ENCODE assay signal across 8 mouse cellular contexts in the genomic region with DNA sequence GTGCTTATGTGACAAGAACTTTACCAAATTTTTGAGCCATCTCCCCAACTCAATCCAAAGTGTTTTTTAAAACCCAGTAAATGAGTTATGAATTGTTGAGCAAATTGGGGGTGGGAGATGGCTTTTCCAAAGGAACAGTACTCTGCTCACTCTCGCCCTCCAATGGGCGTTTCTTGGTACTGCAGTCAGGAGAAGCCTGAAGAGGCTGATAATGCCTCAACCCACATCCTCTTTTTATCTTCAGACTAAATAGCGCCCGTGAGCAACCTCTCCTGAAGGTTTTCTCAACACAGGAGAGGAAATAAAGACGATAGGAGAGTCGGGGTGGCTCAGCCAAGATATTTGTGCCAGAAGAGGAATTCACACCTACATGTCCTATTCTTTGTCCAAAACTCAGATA. TPM values are rescaled to one million over a fixed set of nuclear protein-coding genes. Genes with fewer than 3 reads are reported as not detected.
DNase-seq lines count a peak whose midpoint lies in the region; ATAC-seq lines count a peak whose summit lies in the region.

No protein-coding gene starts in this region.

- H3K27me3 ChIP-seq in hindbrain, embryonic 11.5 days (ENCODE audit: control insufficient read depth, insufficient read depth, low read length), result no peaks in the 10 kb centered on the region
- no peaks in the 10 kb centered on the region for H3K27me3 ChIP-seq in hindbrain, embryonic 13.5 days

- WGBS in hindbrain, embryonic 11.5 days, result 29% methylated on average over 6 of the region's 6 CpGs
- 30% methylated on average over 6 of the region's 6 CpGs for WGBS in hindbrain, embryonic 13.5 days

- no peak overlapping the region for H3K27ac ChIP-seq in hindbrain, embryonic 11.5 days (ENCODE audit: low read depth, low read length)
- H3K27ac ChIP-seq in hindbrain, embryonic 13.5 days, result no peak overlapping the region

- ATAC-seq in hindbrain, embryonic 11.5 days (ENCODE audit: low FRiP score), result no peak
- ATAC-seq in hindbrain, embryonic 13.5 days (ENCODE audit: low FRiP score), result no peak
- peak; percentile 87 for ATAC-seq in granulocyte monocyte progenitor cell, adult 5-6 weeks (replicated peaks; ENCODE audit: poor library complexity, severe bottlenecking)
- ATAC-seq in neutrophil, adult 5-6 weeks (ENCODE audit: extremely low read depth, insufficient number of reproducible peaks, low FRiP score, poor library complexity, severe bottlenecking), result peak; percentile 71

- no peaks in the 10 kb centered on the region for H3K36me3 ChIP-seq in hindbrain, embryonic 11.5 days (ENCODE audit: control insufficient read depth, insufficient read depth, low read length)
- no peaks in the 10 kb centered on the region for H3K36me3 ChIP-seq in hindbrain, embryonic 13.5 days

- DNase-seq in hindbrain, embryonic 11.5 days (ENCODE audit: low spot score), result peak; percentile 50
- DNase-seq in urinary bladder, postnatal 14 days (ENCODE audit: low spot score), result peak; percentile 24
- DNase-seq in urinary bladder, postnatal 10 days (ENCODE audit: low spot score), result no peak
- no peak for DNase-seq in adrenal gland, postnatal 25 days
- DNase-seq in Muller cell, postnatal 12 days (ENCODE audit: inconsistent ontology term), result no peak

- no peaks in the 10 kb centered on the region for H3K9me3 ChIP-seq in hindbrain, embryonic 11.5 days (ENCODE audit: control insufficient read depth, low read length)
- H3K9me3 ChIP-seq in hindbrain, embryonic 13.5 days, result no peaks in the 10 kb centered on the region

- no peak overlapping the region for H3K4me2 ChIP-seq in hindbrain, embryonic 11.5 days (replicated peaks; ENCODE audit: low read depth, low read length)
- no peak overlapping the region for H3K4me2 ChIP-seq in hindbrain, embryonic 13.5 days

- no peak overlapping the region for H3K9ac ChIP-seq in hindbrain, embryonic 11.5 days (ENCODE audit: low read depth, low read length)
- no peak overlapping the region for H3K9ac ChIP-seq in hindbrain, embryonic 13.5 days

- H3K4me3 ChIP-seq in hindbrain, embryonic 11.5 days (ENCODE audit: low read depth, low read length), result no peak overlapping the region
- no peak overlapping the region for H3K4me3 ChIP-seq in hindbrain, embryonic 13.5 days

- no peaks in the 10 kb centered on the region for H3K4me1 ChIP-seq in hindbrain, embryonic 11.5 days (replicated peaks; ENCODE audit: control insufficient read depth, insufficient read depth, low read length)
- peaks cover 7% of the 10 kb centered on the region; the same call in 1 of the 2 replicates for H3K4me1 ChIP-seq in hindbrain, embryonic 13.5 days (replicated peaks)

RNA-seq across cellular contexts. Expression of gene Gm45716, which starts 19.7 kb away (rescaled TPM):
- polyA plus RNA-seq in hindbrain, embryonic 11.5 days (2014; fragmentation: Nextera tagmentation; extraction: Ambion mirVana), result 17.8 and 20.3 TPM in 2 replicates
- polyA plus RNA-seq in hindbrain, embryonic 13.5 days (2015; fragmentation: Nextera tagmentation; extraction: Ambion mirVana), result 28.4 and 29.3 TPM in 2 replicates
- total RNA-seq in granulocyte monocyte progenitor cell, adult 5-6 weeks (2014; fragmentation: Nextera tagmentation), result 6.9 and 8.3 TPM in 2 replicates
- total RNA-seq in granulocyte monocyte progenitor cell, adult 5-6 weeks (2017), result 9.1 and 10.1 TPM in 2 replicates
- 4.4 and 6.4 TPM in 2 replicates for total RNA-seq in neutrophil, adult 5-6 weeks (2017)
- total RNA-seq in adrenal gland, postnatal 25 days (2021), result 2.6 and 3.1 TPM in 2 replicates

Comparison
In these comparisons a context has a peak if more than half of its experiments do, and no peak if none do; other contexts are left out.
1. DNase-seq: peak in hindbrain, embryonic 11.5 days (single experiment) and urinary bladder, postnatal 14 days (single experiment); none in urinary bladder, postnatal 10 days (single experiment), adrenal gland, postnatal 25 days (single experiment) and Muller cell, postnatal 12 days (single experiment).
2. ATAC-seq: peak in granulocyte monocyte progenitor cell, adult 5-6 weeks (single experiment) and neutrophil, adult 5-6 weeks (single experiment); none in hindbrain, embryonic 11.5 days (single experiment) and hindbrain, embryonic 13.5 days (single experiment).